Mouse (Mus musculus): Measurements from ENCODE around the gene Nsl1. TPM values are rescaled to one million over a fixed set of nuclear protein-coding genes. Genes with fewer than 3 reads are reported as not detected.

The Nsl1 gene
- polyA plus RNA-seq, 1 experiment from 2014 or later, result 23.3 TPM

- Histone ChIP-seq H3K36me3 (ENCODE audit: control insufficient read depth, insufficient read depth, low read length) (peaks cover 47% of the 10 kb centered on the region), H3K9me3 (ENCODE audit: control insufficient read depth, low read length) (no peaks in the 10 kb centered on the region), H3K27ac (ENCODE audit: low read depth, low read length) (no peak overlapping the region), H3K27me3 (ENCODE audit: control insufficient read depth, insufficient read depth, low read length) (no peaks in the 10 kb centered on the region), H3K9ac (ENCODE audit: low read depth, low read length) (no peak overlapping the region), H3K4me2 (replicated peaks; ENCODE audit: low read depth, low read length) (no peak overlapping the region), H3K4me1 (ENCODE audit: control insufficient read depth, insufficient read depth, low read length) (peaks cover 8% of the 10 kb centered on the region), H3K4me3 (ENCODE audit: low read length) (no peak overlapping the region)
- ATAC-seq (ENCODE audit: low FRiP score, low TSS enrichment), result no peak
- WGBS, result 82% methylated on average over 4 of the region's 4 CpGs
These were observed 2.4 kb downstream of the Nsl1 start for GRCm38 (mm10) chr1:191065188-191065587.

DNA sequence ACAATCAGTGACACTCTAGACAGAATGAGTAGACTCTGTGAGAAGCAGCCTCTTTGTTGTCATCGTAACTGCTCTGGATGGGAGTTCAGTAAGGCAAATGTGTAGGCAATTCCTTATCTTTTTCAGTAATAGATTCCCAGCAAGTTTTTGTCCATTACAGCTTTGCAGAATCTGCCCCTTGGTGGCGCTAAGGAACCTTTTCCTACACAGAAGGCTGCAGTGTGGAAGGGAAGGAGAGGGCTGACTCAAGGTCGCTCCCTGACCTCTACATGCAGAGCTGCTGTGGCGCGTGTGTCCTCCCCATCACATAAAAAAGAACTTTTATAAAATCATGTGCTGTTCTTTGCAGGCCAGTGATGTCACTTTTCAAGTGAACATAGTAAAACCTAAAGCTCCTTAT, 5.6 kb downstream of the Nsl1 start:
- 83% methylated on average over 5 of the region's 5 CpGs for WGBS
- no peak overlapping the region for H3K4me2 ChIP-seq (replicated peaks; ENCODE audit: low read depth, low read length)
- H3K9me3 ChIP-seq (ENCODE audit: control insufficient read depth, low read length), result no peaks in the 10 kb centered on the region
- peaks cover 11% of the 10 kb centered on the region for H3K4me1 ChIP-seq (ENCODE audit: control insufficient read depth, insufficient read depth, low read length)
- H3K27me3 ChIP-seq (ENCODE audit: control insufficient read depth, insufficient read depth, low read length), result no peaks in the 10 kb centered on the region
- no peak overlapping the region for H3K9ac ChIP-seq (ENCODE audit: low read depth, low read length)
- ATAC-seq (ENCODE audit: low FRiP score, low TSS enrichment), result no peak
- H3K27ac ChIP-seq (ENCODE audit: low read depth, low read length), result no peak overlapping the region
- peaks cover 76% of the 10 kb centered on the region for H3K36me3 ChIP-seq (ENCODE audit: control insufficient read depth, insufficient read depth, low read length)
- no peak overlapping the region for H3K4me3 ChIP-seq (ENCODE audit: low read length)

DNA sequence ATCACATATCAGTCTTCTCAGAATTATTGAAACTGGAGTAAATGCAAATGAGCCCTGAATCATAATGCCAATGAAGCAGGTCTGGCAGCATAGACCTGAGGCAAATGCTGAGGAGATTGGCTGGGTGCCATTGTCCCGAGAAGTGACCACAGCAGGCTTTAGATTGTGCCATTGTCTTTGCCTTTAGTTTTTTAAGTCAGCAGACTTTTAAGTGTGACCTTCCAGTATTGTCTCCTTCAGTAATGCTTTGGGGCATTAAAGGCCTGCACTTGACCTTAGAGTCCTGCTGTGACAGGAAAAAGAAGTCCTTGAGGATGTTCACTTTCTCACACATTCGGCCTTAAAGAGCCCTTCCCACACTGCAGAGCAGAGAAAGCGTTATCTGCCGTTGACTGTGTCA, 7.4 kb downstream of the Nsl1 start:
- Histone ChIP-seq H3K4me2 (replicated peaks; ENCODE audit: low read depth, low read length) (no peak overlapping the region), H3K4me1 (ENCODE audit: control insufficient read depth, insufficient read depth, low read length) (0 out of 2 replicates have a peak, but pooled peaks cover 4% of the 10 kb centered on the region), H3K27me3 (ENCODE audit: control insufficient read depth, insufficient read depth, low read length) (no peaks in the 10 kb centered on the region), H3K9ac (ENCODE audit: low read depth, low read length) (no peak overlapping the region), H3K36me3 (ENCODE audit: control insufficient read depth, insufficient read depth, low read length) (peaks cover 83% of the 10 kb centered on the region), H3K4me3 (ENCODE audit: low read length) (no peak overlapping the region), H3K9me3 (ENCODE audit: control insufficient read depth, low read length) (no peaks in the 10 kb centered on the region), H3K27ac (ENCODE audit: low read depth, low read length) (no peak overlapping the region)
- 92% methylated on average over 4 of the region's 4 CpGs for WGBS
- no peak for ATAC-seq (ENCODE audit: low FRiP score, low TSS enrichment)

GRCm38 (mm10) chr1:191071613-191072012, 8.8 kb downstream of the Nsl1 start:
- no peaks in the 10 kb centered on the region for H3K9me3 ChIP-seq (ENCODE audit: control insufficient read depth, low read length)

GRCm38 (mm10) chr1:191072329-191072913, 9.6 kb downstream of the Nsl1 start:
- H3K9ac ChIP-seq (ENCODE audit: low read depth, low read length), result no peak overlapping the region
- no peak for ATAC-seq (ENCODE audit: low FRiP score, low TSS enrichment)
- H3K27ac ChIP-seq (ENCODE audit: low read depth, low read length), result no peak overlapping the region

More at GRCm38 (mm10) chr1:191071613-191072012, 8.8 kb downstream of the Nsl1 start:
- no peaks in the 10 kb centered on the region for H3K27me3 ChIP-seq (ENCODE audit: control insufficient read depth, insufficient read depth, low read length)
- H3K27ac ChIP-seq (ENCODE audit: low read depth, low read length), result no peak overlapping the region
- H3K4me1 ChIP-seq (ENCODE audit: control insufficient read depth, insufficient read depth, low read length), result 0 out of 2 replicates have a peak, but pooled peaks cover 4% of the 10 kb centered on the region
- WGBS, result 85% methylated on average over 6 of the region's 6 CpGs
- H3K4me3 ChIP-seq (ENCODE audit: low read length), result no peak overlapping the region
- no peak for ATAC-seq (ENCODE audit: low FRiP score, low TSS enrichment)
- no peak overlapping the region for H3K9ac ChIP-seq (ENCODE audit: low read depth, low read length)
- H3K4me2 ChIP-seq (replicated peaks; ENCODE audit: low read depth, low read length), result no peak overlapping the region
- peaks cover 73% of the 10 kb centered on the region for H3K36me3 ChIP-seq (ENCODE audit: control insufficient read depth, insufficient read depth, low read length)

GRCm38 (mm10) chr1:191073001-191073400, 10.2 kb downstream of the Nsl1 start:
- no peak overlapping the region for H3K4me3 ChIP-seq (ENCODE audit: low read length)
- H3K27me3 ChIP-seq (ENCODE audit: control insufficient read depth, insufficient read depth, low read length), result no peaks in the 10 kb centered on the region
- no peak overlapping the region for H3K27ac ChIP-seq (ENCODE audit: low read depth, low read length)
- ATAC-seq (ENCODE audit: low FRiP score, low TSS enrichment), result no peak
- peaks cover 78% of the 10 kb centered on the region for H3K36me3 ChIP-seq (ENCODE audit: control insufficient read depth, insufficient read depth, low read length)
- H3K4me2 ChIP-seq (replicated peaks; ENCODE audit: low read depth, low read length), result no peak overlapping the region
- no peaks in the 10 kb centered on the region for H3K9me3 ChIP-seq (ENCODE audit: control insufficient read depth, low read length)
- no peak overlapping the region for H3K9ac ChIP-seq (ENCODE audit: low read depth, low read length)
- WGBS, result 44% methylated on average over 6 of the region's 6 CpGs
- 0 out of 2 replicates have a peak, but pooled peaks cover 4% of the 10 kb centered on the region for H3K4me1 ChIP-seq (ENCODE audit: control insufficient read depth, insufficient read depth, low read length)

More at GRCm38 (mm10) chr1:191072329-191072913, 9.6 kb downstream of the Nsl1 start:
- Histone ChIP-seq H3K4me3 (ENCODE audit: low read length) (no peak overlapping the region), H3K4me2 (replicated peaks; ENCODE audit: low read depth, low read length) (no peak overlapping the region), H3K27me3 (ENCODE audit: control insufficient read depth, insufficient read depth, low read length) (no peaks in the 10 kb centered on the region), H3K4me1 (ENCODE audit: control insufficient read depth, insufficient read depth, low read length) (0 out of 2 replicates have a peak, but pooled peaks cover 4% of the 10 kb centered on the region), H3K36me3 (ENCODE audit: control insufficient read depth, insufficient read depth, low read length) (peaks cover 78% of the 10 kb centered on the region), H3K9me3 (ENCODE audit: control insufficient read depth, low read length) (no peaks in the 10 kb centered on the region)
- WGBS, result 92% methylated on average over 16 of the region's 16 CpGs

- no peak for ATAC-seq (ENCODE audit: low FRiP score, low TSS enrichment)
- 71% methylated on average over 4 of the region's 4 CpGs for WGBS
- Histone ChIP-seq H3K9ac (ENCODE audit: low read depth, low read length) (no peak overlapping the region), H3K4me1 (ENCODE audit: control insufficient read depth, insufficient read depth, low read length) (0 out of 2 replicates have a peak, but pooled peaks cover 4% of the 10 kb centered on the region), H3K27ac (ENCODE audit: low read depth, low read length) (no peak overlapping the region), H3K4me3 (ENCODE audit: low read length) (no peak overlapping the region), H3K27me3 (ENCODE audit: control insufficient read depth, insufficient read depth, low read length) (no peaks in the 10 kb centered on the region), H3K9me3 (ENCODE audit: control insufficient read depth, low read length) (no peaks in the 10 kb centered on the region), H3K36me3 (ENCODE audit: control insufficient read depth, insufficient read depth, low read length) (peaks cover 78% of the 10 kb centered on the region), H3K4me2 (replicated peaks; ENCODE audit: low read depth, low read length) (no peak overlapping the region)
These were observed 10.7 kb downstream of the Nsl1 start for GRCm38 (mm10) chr1:191073486-191073885.

DNA sequence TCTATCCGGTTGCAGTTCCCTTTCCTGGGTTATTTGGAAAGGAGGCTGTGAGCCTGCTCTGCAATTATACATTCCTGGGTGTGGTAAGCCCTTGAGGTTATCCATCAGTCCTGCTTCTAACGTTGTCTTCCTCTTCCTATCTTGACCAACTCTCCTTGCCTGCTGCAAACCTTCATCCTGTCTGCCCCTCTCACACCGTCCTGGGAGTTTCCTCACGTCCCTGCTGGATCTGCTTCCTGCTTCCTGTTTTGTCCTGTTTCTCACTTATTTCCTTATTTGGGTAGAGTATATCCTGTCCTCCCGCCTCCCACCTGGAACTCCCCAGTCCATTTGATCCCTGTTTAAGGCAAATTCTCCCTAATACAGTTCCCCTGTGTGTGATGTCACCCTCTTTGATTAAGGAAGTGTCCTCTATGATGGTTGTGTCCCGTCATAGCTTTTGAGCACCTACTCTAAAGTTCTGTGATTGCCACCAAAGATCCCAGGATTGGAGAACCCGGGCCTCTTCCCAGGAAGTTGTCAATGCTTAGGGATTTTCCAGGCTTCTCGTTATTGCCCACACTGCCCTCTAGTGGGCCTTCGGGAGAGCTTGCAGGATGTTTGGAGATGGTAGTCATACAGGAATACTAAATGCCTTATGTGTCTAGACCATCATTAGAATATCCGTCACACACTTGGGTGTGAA, 12.5 kb downstream of the Nsl1 start:
- Histone ChIP-seq H3K27ac (ENCODE audit: low read depth, low read length) (no peak overlapping the region), H3K4me2 (replicated peaks; ENCODE audit: low read depth, low read length) (no peak overlapping the region), H3K9me3 (ENCODE audit: control insufficient read depth, low read length) (no peaks in the 10 kb centered on the region), H3K27me3 (ENCODE audit: control insufficient read depth, insufficient read depth, low read length) (no peaks in the 10 kb centered on the region), H3K36me3 (ENCODE audit: control insufficient read depth, insufficient read depth, low read length) (peaks cover 71% of the 10 kb centered on the region), H3K4me3 (ENCODE audit: low read length) (no peak overlapping the region), H3K4me1 (ENCODE audit: control insufficient read depth, insufficient read depth, low read length) (0 out of 2 replicates have a peak, but pooled peaks cover 4% of the 10 kb centered on the region), H3K9ac (ENCODE audit: low read depth, low read length) (no peak overlapping the region)
- ATAC-seq (ENCODE audit: low FRiP score, low TSS enrichment), result 0 out of 2 replicates have a peak, but pooled peaks have one; percentile 38
- 54% methylated on average over 10 of the region's 10 CpGs for WGBS

DNA sequence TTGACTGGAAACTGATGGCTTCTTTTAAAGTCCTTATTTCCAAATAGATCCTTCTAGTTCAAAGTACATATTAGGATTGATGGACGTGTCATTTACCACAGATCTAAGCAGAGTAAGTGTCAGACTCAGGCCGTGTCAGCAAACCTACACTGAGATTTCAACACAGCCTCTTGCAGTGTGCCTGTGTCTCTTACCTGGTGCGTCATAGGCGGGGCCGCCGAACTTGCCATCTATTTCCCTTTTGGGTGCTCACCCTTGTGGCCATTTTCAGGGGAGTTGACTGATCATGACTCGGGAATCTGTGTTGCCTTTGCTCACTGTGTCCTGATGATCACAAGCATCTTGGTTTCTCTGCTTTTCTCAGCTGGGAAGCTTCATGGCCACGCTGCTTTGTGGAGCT, 20.4 kb downstream of the Nsl1 start:
- Histone ChIP-seq H3K27ac (ENCODE audit: low read depth, low read length) (no peak overlapping the region), H3K4me1 (ENCODE audit: control insufficient read depth, insufficient read depth, low read length) (no peaks in the 10 kb centered on the region), H3K27me3 (ENCODE audit: control insufficient read depth, insufficient read depth, low read length) (no peaks in the 10 kb centered on the region), H3K4me2 (replicated peaks; ENCODE audit: low read depth, low read length) (no peak overlapping the region), H3K4me3 (ENCODE audit: low read length) (no peak overlapping the region), H3K9ac (ENCODE audit: low read depth, low read length) (no peak overlapping the region), H3K9me3 (ENCODE audit: control insufficient read depth, low read length) (no peaks in the 10 kb centered on the region), H3K36me3 (ENCODE audit: control insufficient read depth, insufficient read depth, low read length) (peaks cover 50% of the 10 kb centered on the region)
- WGBS, result 88% methylated on average over 8 of the region's 8 CpGs
- ATAC-seq (ENCODE audit: low FRiP score, low TSS enrichment), result no peak

All from kidney, embryonic 14.5 days (tissue).